Mouse (Mus musculus): ENCODE results near the gene 4930449I24Rik. TPM values are rescaled to one million over a fixed set of nuclear protein-coding genes. Genes with fewer than 3 reads are reported as not detected.
"Not testable (repeated sequence)": the region's sequence is repeated elsewhere in the genome, so short reads cannot be mapped to it uniquely, and the experiment has no call there.

The 4930449I24Rik gene
- not detected in 2 replicates for polyA plus RNA-seq (2014; fragmentation: Nextera tagmentation; extraction: Ambion mirVana)

DNA sequence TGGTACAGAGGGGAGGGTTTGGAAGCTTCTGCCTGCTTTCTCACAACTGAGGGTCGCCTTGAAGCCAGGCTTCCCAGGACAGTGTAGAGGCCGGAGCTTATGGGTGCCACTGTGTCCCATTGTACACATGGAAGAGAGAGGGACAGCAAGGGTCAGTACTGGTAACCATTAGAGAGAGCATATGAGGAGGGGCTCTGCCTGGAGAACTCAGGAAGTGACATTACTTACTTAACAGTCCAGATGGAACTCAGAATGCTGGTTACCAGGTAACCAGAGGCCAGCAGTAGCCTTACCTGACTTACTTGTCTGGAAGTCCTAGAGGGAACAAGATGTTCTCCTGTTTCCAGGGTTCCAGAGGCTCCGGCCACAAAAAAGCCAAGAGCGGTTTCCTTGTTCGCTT is at the start of gene 4930449I24Rik:
TSS of gene 4930449I24Rik (plus strand) at position 301 of the 400 bp plus-strand sequence.
- H3K36me3 ChIP-seq (ENCODE audit: control insufficient read depth, insufficient read depth, low read length); H3K27me3 ChIP-seq (ENCODE audit: control insufficient read depth, insufficient read depth, low read length); H3K27ac ChIP-seq (ENCODE audit: low read depth, low read length); ATAC-seq (ENCODE audit: low read depth); H3K9ac ChIP-seq (replicated peaks; ENCODE audit: low read depth, low read length); H3K4me3 ChIP-seq (ENCODE audit: low read depth, low read length); H3K4me2 ChIP-seq (ENCODE audit: low read depth, low read length); H3K9me3 ChIP-seq (ENCODE audit: control insufficient read depth, low read length); H3K4me1 ChIP-seq (ENCODE audit: control insufficient read depth, insufficient read depth, low read length): not testable (repeated sequence)
- no CpG with 5 or more reads among the region's 5 CpGs for WGBS

DNA sequence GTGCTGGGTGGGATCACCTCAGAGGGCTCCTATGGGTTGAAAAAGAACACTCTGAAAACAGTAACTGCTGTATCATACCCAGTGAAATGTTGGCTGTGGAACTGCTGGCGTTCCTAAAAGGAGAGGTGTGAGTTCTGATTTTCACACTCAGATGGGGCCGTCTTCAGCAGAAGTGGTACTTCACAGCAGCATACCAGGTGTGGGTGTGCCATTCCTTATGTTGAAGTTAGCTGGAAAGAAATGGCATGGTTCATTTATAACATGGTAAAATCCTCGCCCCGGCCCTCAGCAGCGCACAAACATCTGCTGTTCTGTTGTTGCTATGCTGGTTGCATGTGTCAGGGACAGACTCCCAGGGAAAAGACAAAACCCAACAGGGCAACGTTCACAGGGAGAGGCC is 48.6 kb upstream of the 4930449I24Rik start:
- H3K4me2 ChIP-seq (ENCODE audit: low read depth, low read length) = no peak overlapping the region
- 95% methylated on average over 6 of the region's 6 CpGs for WGBS
- H3K4me1 ChIP-seq (ENCODE audit: control insufficient read depth, insufficient read depth, low read length) = no peaks in the 10 kb centered on the region
- H3K27me3 ChIP-seq (ENCODE audit: control insufficient read depth, insufficient read depth, low read length) = no peaks in the 10 kb centered on the region
- peaks cover 6% of the 10 kb centered on the region; the same call in 1 of the 2 replicates for H3K36me3 ChIP-seq (ENCODE audit: control insufficient read depth, insufficient read depth, low read length)
- H3K9ac ChIP-seq (replicated peaks; ENCODE audit: low read depth, low read length) = no peak overlapping the region
- no peak overlapping the region for H3K4me3 ChIP-seq (ENCODE audit: low read depth, low read length)
- no peak for ATAC-seq (ENCODE audit: low read depth)
- H3K9me3 ChIP-seq (ENCODE audit: control insufficient read depth, low read length) = no peaks in the 10 kb centered on the region
- H3K27ac ChIP-seq (ENCODE audit: low read depth, low read length) = no peak overlapping the region

DNA sequence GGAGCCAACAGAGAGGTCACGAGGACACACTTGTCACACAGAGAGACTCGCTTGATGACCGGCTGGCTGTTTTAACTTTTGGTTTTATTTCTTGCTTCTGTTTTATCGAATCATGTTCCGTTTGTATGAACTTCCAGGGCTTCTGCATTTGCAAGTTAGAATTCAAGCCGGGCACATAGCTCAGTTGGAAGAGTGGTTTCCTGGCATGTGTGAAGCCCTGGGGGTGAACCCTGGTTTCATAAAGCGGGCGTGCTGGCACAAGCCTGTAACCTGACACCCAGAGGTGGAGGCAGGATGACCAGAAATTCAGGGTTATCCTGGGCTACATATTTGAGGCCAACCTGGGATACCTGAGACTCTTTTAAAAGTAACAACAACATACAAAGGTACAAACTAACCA is 40.6 kb upstream of the 4930449I24Rik start:
- WGBS = 86% methylated on average over 8 of the region's 8 CpGs
- H3K36me3 ChIP-seq (ENCODE audit: control insufficient read depth, insufficient read depth, low read length) = peaks cover 14% of the 10 kb centered on the region
- H3K27ac ChIP-seq (ENCODE audit: low read depth, low read length) = no peak overlapping the region
- no peak overlapping the region for H3K4me2 ChIP-seq (ENCODE audit: low read depth, low read length)
- no peak overlapping the region for H3K9ac ChIP-seq (replicated peaks; ENCODE audit: low read depth, low read length)
- no peaks in the 10 kb centered on the region for H3K27me3 ChIP-seq (ENCODE audit: control insufficient read depth, insufficient read depth, low read length)
- H3K9me3 ChIP-seq (ENCODE audit: control insufficient read depth, low read length) = no peaks in the 10 kb centered on the region
- no peaks in the 10 kb centered on the region for H3K4me1 ChIP-seq (ENCODE audit: control insufficient read depth, insufficient read depth, low read length)
- ATAC-seq (ENCODE audit: low read depth) = no peak
- H3K4me3 ChIP-seq (ENCODE audit: low read depth, low read length) = no peak overlapping the region

DNA sequence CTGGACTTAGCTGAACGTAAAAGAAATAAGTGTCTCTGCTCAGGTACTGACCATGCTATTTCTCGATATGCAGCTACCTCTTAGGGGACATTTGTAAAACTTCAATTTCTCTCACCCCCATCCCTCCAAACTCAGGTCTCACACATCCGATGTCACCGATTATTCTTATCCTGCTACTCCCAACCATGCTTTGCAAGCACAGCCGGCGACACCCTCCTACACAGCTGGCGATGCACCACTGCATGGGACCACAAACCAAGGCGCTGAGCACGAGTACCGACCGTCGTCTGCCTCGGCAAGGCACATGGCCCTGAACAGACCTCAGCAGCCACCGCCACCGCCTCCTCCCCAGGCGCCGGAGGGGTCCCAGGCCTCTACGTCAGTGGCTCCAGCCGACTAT is 35.5 kb upstream of the 4930449I24Rik start:
- ATAC-seq (ENCODE audit: low read depth) = no peak
- Histone ChIP-seq H3K4me1 (ENCODE audit: control insufficient read depth, insufficient read depth, low read length) (no peaks in the 10 kb centered on the region), H3K9me3 (ENCODE audit: control insufficient read depth, low read length) (no peaks in the 10 kb centered on the region), H3K27me3 (ENCODE audit: control insufficient read depth, insufficient read depth, low read length) (no peaks in the 10 kb centered on the region), H3K36me3 (ENCODE audit: control insufficient read depth, insufficient read depth, low read length) (peaks cover 23% of the 10 kb centered on the region), H3K4me3 (ENCODE audit: low read depth, low read length) (no peak overlapping the region), H3K9ac (replicated peaks; ENCODE audit: low read depth, low read length) (no peak overlapping the region), H3K4me2 (ENCODE audit: low read depth, low read length) (no peak overlapping the region), H3K27ac (ENCODE audit: low read depth, low read length) (no peak overlapping the region)
- 92% methylated on average over 19 of the region's 19 CpGs for WGBS

DNA sequence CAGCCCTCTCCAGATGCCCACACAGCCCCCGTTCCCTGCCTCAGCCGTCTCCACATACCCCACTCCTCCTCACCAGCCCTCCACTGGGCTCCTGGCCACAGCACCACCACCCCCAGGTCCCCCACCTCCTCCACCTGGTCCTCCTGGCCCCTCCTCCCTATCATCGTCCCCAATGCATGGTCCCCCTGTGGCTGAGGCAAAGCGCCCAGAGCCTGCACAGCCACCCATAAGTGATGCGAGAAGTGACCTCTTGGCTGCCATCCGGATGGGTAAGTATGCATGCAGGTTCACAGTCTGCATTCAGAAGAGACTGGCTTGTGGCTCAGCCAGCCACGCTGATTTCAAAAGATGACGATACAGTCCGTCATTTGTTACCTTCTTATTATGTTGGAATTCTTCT is 33.9 kb upstream of the 4930449I24Rik start:
- 90% methylated on average over 9 of the region's 9 CpGs for WGBS
- Histone ChIP-seq H3K9ac (replicated peaks; ENCODE audit: low read depth, low read length) (no peak overlapping the region), H3K4me1 (ENCODE audit: control insufficient read depth, insufficient read depth, low read length) (no peaks in the 10 kb centered on the region), H3K36me3 (ENCODE audit: control insufficient read depth, insufficient read depth, low read length) (peaks cover 23% of the 10 kb centered on the region; the same call in 1 of the 2 replicates), H3K4me3 (ENCODE audit: low read depth, low read length) (no peak overlapping the region), H3K27me3 (ENCODE audit: control insufficient read depth, insufficient read depth, low read length) (no peaks in the 10 kb centered on the region), H3K27ac (ENCODE audit: low read depth, low read length) (no peak overlapping the region), H3K9me3 (ENCODE audit: control insufficient read depth, low read length) (no peaks in the 10 kb centered on the region), H3K4me2 (ENCODE audit: low read depth, low read length) (no peak overlapping the region)
- no peak for ATAC-seq (ENCODE audit: low read depth)

DNA sequence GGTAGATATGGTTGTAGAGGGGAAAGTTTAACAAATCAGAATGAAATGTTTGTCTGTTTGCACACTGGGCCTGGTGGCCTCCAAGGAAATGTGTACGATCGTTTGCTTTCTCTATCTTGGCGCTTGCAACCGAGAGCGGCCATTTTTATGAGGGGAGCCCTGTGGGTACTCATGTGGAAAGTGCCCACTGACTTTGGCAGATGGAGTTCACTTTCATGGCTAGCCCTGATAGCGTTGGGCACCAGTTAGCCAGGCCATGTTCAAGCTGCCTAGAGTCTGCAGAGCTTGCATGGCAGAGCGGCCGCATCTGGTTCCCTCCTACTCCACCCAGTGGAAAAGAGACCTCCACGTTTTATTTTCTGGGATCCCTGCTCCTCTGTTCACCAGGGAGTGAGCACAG is 31.4 kb upstream of the 4930449I24Rik start:
- Histone ChIP-seq H3K27me3 (ENCODE audit: control insufficient read depth, insufficient read depth, low read length) (no peaks in the 10 kb centered on the region), H3K36me3 (ENCODE audit: control insufficient read depth, insufficient read depth, low read length) (peaks cover 19% of the 10 kb centered on the region; the same call in 1 of the 2 replicates), H3K4me2 (ENCODE audit: low read depth, low read length) (no peak overlapping the region), H3K4me3 (ENCODE audit: low read depth, low read length) (no peak overlapping the region), H3K27ac (ENCODE audit: low read depth, low read length) (no peak overlapping the region), H3K9me3 (ENCODE audit: control insufficient read depth, low read length) (no peaks in the 10 kb centered on the region), H3K4me1 (ENCODE audit: control insufficient read depth, insufficient read depth, low read length) (no peaks in the 10 kb centered on the region), H3K9ac (replicated peaks; ENCODE audit: low read depth, low read length) (no peak overlapping the region)
- 92% methylated on average over 9 of the region's 9 CpGs for WGBS
- no peak for ATAC-seq (ENCODE audit: low read depth)

DNA sequence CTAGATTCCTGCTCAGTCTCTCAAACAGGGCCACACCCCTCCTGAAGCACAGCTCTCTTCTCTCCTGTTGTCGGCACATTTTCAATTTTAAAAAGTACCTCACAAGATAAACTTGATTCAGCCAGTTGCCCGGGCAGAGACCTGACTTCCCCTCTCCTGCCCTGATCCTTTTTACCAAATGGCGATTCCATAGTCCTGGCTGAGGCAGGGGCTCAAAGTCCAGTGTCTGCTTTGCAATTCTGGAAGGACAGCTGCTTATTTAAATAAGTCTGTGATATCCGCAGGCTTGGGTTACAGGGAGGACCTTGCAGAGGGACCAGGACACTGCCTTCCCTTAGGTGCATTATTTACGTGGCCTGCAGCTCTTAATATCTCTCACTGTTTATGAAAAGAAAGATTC is 30.9 kb upstream of the 4930449I24Rik start:
- Histone ChIP-seq H3K9ac (replicated peaks; ENCODE audit: low read depth, low read length) (no peak overlapping the region), H3K27ac (ENCODE audit: low read depth, low read length) (no peak overlapping the region), H3K4me1 (ENCODE audit: control insufficient read depth, insufficient read depth, low read length) (no peaks in the 10 kb centered on the region), H3K4me2 (ENCODE audit: low read depth, low read length) (no peak overlapping the region), H3K27me3 (ENCODE audit: control insufficient read depth, insufficient read depth, low read length) (no peaks in the 10 kb centered on the region), H3K36me3 (ENCODE audit: control insufficient read depth, insufficient read depth, low read length) (peaks cover 16% of the 10 kb centered on the region; the same call in 1 of the 2 replicates), H3K9me3 (ENCODE audit: control insufficient read depth, low read length) (no peaks in the 10 kb centered on the region), H3K4me3 (ENCODE audit: low read depth, low read length) (no peak overlapping the region)
- ATAC-seq (ENCODE audit: low read depth) = no peak
- 95% methylated on average over 5 of the region's 5 CpGs for WGBS

DNA sequence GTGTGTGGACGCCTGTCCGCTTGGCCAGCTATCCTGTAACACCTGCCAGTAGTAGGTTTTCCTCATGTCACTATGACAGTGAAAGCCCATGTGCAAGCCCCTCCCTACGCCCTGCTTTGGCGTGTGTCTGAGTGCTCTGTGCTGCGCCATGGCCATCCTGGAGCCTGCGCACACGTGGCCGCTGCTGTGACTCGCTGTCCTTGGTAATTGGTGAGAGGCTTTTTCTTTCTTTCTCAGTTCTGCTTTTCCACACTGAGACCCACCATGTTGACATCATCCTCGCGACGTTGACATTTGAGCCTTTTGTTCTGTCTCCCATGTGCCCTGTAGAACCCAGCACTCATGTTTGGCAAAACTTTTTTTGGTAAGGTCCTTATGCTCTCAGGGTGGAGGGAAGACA is 30.4 kb upstream of the 4930449I24Rik start:
- no peak for ATAC-seq (ENCODE audit: low read depth)
- Histone ChIP-seq H3K4me3 (ENCODE audit: low read depth, low read length) (no peak overlapping the region), H3K4me2 (ENCODE audit: low read depth, low read length) (no peak overlapping the region), H3K9me3 (ENCODE audit: control insufficient read depth, low read length) (no peaks in the 10 kb centered on the region), H3K9ac (replicated peaks; ENCODE audit: low read depth, low read length) (no peak overlapping the region), H3K4me1 (ENCODE audit: control insufficient read depth, insufficient read depth, low read length) (no peaks in the 10 kb centered on the region), H3K27ac (ENCODE audit: low read depth, low read length) (no peak overlapping the region), H3K27me3 (ENCODE audit: control insufficient read depth, insufficient read depth, low read length) (no peaks in the 10 kb centered on the region), H3K36me3 (ENCODE audit: control insufficient read depth, insufficient read depth, low read length) (peaks cover 14% of the 10 kb centered on the region; the same call in 1 of the 2 replicates)
- WGBS = 93% methylated on average over 12 of the region's 12 CpGs

DNA sequence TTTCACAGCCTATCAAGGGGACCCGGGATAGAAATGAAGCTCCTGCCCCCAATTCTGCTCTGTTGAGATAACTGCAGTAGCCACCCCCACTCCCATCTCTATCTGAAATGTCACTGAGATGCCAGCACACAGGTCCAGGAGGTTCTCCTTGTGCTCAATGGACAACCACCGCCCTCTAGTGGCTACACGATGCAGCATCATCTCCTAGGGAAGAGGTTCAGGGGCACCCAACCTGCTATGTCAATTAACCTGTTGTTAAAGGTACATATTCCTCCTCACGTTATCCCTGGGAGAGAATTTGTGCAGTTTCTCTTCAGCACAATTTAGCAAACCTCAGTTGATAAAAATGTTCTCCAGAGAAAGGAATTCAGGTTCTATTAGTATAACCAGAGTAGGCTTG is 22.6 kb upstream of the 4930449I24Rik start:
- H3K4me3 ChIP-seq (ENCODE audit: low read depth, low read length); H3K9ac ChIP-seq (replicated peaks; ENCODE audit: low read depth, low read length); H3K4me1 ChIP-seq (ENCODE audit: control insufficient read depth, insufficient read depth, low read length); H3K27ac ChIP-seq (ENCODE audit: low read depth, low read length); H3K9me3 ChIP-seq (ENCODE audit: control insufficient read depth, low read length); H3K4me2 ChIP-seq (ENCODE audit: low read depth, low read length); H3K36me3 ChIP-seq (ENCODE audit: control insufficient read depth, insufficient read depth, low read length); H3K27me3 ChIP-seq (ENCODE audit: control insufficient read depth, insufficient read depth, low read length); ATAC-seq (ENCODE audit: low read depth): not testable (repeated sequence)
- WGBS = 15% methylated on average over 4 of the region's 4 CpGs

DNA sequence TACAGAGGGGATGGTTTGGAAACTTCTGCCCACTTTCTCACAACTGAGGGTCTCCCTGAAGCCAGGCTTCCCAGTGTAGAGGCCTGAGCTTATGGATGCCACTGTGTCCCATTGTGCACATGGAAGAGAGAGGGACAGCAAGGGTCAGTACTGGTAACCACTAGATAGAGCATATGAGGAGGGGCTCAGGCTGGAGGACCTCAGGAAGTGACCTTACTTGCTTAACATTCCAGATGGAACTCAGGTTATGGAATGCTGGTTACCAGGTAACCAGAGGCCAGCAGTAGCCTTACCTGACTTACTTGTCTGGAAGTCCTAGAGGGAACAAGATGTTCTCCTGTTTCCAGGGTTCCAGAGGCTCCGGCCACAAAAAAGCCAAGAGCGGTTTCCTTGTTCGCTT is 20.5 kb upstream of the 4930449I24Rik start, which contains the start of gene Gm6408:
TSS of gene Gm6408 (plus strand) at position 301 of the 400 bp plus-strand sequence.
- H3K9me3 ChIP-seq (ENCODE audit: control insufficient read depth, low read length); H3K9ac ChIP-seq (replicated peaks; ENCODE audit: low read depth, low read length); H3K4me3 ChIP-seq (ENCODE audit: low read depth, low read length); H3K4me1 ChIP-seq (ENCODE audit: control insufficient read depth, insufficient read depth, low read length); H3K27me3 ChIP-seq (ENCODE audit: control insufficient read depth, insufficient read depth, low read length); ATAC-seq (ENCODE audit: low read depth); H3K4me2 ChIP-seq (ENCODE audit: low read depth, low read length); H3K27ac ChIP-seq (ENCODE audit: low read depth, low read length); H3K36me3 ChIP-seq (ENCODE audit: control insufficient read depth, insufficient read depth, low read length): not testable (repeated sequence)
- 100% methylated on average over 1 of the region's 3 CpGs for WGBS

Data from neural tube, embryonic 14.5 days (tissue).